Mouse (Mus musculus): ENCODE results near the gene Olfr914. TPM values are rescaled to one million over a fixed set of nuclear protein-coding genes. Genes with fewer than 3 reads are reported as not detected.

Gene Olfr914
- not detected in 3 replicates for total RNA-seq (2017)

DNA sequence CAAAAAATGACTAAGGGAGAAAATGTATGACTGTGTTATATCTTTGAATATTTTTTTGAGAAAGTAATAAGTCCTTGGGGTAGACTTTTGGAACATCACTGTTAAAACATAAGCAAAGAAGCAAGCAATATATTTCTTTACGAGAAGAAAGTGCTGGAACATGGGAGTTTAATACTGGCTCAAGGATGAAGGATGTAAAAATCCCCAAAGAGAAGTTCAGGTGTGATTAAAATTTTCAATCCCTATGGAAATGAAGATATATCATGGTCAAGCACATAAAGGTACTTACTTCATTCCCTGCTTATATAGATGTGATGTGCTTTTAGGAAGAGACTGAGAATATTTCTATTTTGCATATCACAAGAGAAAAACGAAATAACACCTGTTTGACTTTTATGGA is at the start of gene Olfr914:
Olfr914 (plus strand) TSS at position 301 of the 400 bp plus-strand sequence.
- no peak for ATAC-seq (replicated peaks; ENCODE audit: insufficient number of reproducible peaks, low FRiP score, low TSS enrichment, poor library complexity, severe bottlenecking)

DNA sequence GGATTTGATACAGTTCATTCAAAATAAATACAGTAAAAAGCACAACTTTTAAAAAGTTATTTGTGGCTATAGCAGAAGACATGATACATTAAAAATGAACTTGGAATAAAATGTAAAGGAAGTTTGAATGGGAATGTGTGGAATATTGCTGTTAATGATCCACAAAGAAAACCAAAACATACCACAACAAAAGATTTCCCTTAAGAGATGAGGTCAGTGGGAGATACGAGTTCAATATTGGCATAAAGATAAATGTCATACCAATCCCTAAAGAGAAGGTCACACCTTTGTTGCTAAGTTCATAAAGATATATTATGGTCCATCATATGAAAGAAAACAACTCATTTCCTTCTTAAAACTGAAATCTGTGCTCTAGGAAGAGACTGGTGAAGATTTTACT is 25.0 kb upstream of the Olfr914 start, which contains the start of gene Olfr912:
Olfr912 (plus strand) TSS at position 301 of the 400 bp plus-strand sequence.
- ATAC-seq (replicated peaks; ENCODE audit: insufficient number of reproducible peaks, low FRiP score, low TSS enrichment, poor library complexity, severe bottlenecking): no peak

DNA sequence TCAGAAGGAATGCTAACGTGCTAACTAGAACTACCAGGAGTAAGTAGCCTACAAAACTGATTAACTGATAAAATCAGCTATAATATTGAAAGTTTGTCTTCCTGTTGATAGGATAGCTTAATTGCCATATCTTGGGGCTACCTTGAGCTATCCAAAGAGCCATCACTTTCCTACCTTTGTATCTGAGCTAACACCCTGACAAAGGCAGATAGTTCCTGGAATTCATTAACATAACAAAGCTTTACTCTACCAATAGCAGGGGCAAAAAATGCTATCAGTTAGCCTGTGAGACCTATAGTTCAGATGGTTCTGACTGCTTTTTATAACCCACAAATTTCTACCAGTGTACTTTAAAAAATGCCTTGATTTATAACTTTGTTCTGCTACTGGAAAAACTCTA is 13.8 kb upstream of the Olfr914 start:
- no peak for ATAC-seq (replicated peaks; ENCODE audit: insufficient number of reproducible peaks, low FRiP score, low TSS enrichment, poor library complexity, severe bottlenecking)

DNA sequence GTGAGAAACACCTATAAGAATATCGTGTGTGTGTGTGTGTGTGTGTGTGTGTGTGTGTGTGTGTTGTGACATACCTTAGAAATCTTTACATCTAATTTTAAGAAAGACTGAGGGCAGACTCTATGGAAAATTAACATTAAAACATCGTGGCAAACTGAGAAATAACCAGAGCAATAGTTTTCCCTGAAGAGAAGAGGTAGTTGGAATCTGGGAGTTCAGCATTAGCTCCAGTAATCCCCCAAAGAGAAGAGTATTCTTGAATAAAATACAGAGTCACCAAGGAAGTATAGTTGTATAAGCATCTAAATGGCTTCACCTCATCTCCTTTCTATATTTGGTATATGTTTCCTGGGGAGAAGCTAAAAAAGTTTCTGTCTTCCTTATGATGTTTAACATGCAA is 12.4 kb upstream of the Olfr914 start, which contains the start of gene Olfr913:
Olfr913 (plus strand) TSS at position 301 of the 400 bp plus-strand sequence.
- no peak for ATAC-seq (replicated peaks; ENCODE audit: insufficient number of reproducible peaks, low FRiP score, low TSS enrichment, poor library complexity, severe bottlenecking)

DNA sequence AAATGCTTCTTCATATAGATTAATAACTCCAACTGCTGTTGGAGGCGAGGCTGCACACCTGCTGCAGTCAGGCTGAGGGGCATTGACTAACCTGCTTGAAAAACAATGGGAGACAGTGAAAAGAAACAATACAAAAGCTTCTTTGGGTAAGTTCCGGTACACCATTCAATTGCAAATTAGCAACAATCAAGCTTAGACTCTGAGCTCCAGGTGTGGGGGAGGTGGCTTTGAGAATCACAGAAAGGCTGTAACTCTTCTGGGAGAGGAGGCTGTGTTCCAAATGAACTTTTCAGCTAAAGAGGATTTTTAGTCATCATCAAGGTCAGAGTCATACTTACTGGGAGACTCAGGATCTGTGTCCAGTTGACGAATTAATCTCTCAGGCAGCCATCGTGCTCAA is 27.5 kb downstream of the Olfr914 start:
- ATAC-seq (replicated peaks; ENCODE audit: insufficient number of reproducible peaks, low FRiP score, low TSS enrichment, poor library complexity, severe bottlenecking): no peak

DNA sequence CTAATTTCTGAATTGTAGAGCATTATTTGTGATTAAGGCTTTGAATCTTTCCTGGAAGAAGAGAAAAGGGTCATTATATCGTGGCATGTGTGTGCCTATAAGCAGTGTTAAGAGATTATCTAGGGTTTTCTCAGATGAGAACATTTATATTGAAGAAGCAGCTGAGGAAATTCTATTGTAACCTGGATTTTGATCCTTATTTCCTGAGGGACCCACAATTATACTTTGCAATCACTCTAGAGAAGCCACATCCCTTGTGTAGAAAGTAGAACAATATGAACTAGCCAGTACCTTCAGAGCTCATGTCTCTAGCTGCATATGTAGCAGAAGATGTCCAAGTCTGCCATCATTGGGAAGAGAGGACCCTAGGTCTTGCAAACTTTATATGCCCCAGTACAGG is 54.9 kb downstream of the Olfr914 start, which contains the start of gene Olfr916:
Olfr916 (minus strand) TSS at position 101 of the 400 bp plus-strand sequence.
- ATAC-seq (replicated peaks; ENCODE audit: insufficient number of reproducible peaks, low FRiP score, low TSS enrichment, poor library complexity, severe bottlenecking): no peak

Other genes with a start within 250 kb of the Olfr914 start
- gene Olfr250, start 238.2 kb upstream of the Olfr914 start, total RNA-seq (2017): not detected in 3 replicates
- not detected in 3 replicates for gene Olfr251, start 228.0 kb upstream of the Olfr914 start, total RNA-seq (2017)
- gene Olfr147, start 203.4 kb upstream of the Olfr914 start, total RNA-seq (2017): not detected in 3 replicates
- gene Olfr901, start 175.6 kb upstream of the Olfr914 start, total RNA-seq (2017): not detected in 3 replicates
- gene Olfr902, start 157.4 kb upstream of the Olfr914 start, total RNA-seq (2017): not detected in 3 replicates
- not detected in 3 replicates for gene Olfr904, start 142.0 kb upstream of the Olfr914 start, total RNA-seq (2017)
- not detected in 3 replicates for gene Olfr905, start 134.0 kb upstream of the Olfr914 start, total RNA-seq (2017)
- not detected in 3 replicates for gene Olfr906, start 118.0 kb upstream of the Olfr914 start, total RNA-seq (2017)
- gene Olfr907, start 109.3 kb upstream of the Olfr914 start, total RNA-seq (2017): not detected in 3 replicates
- not detected in 3 replicates for gene Olfr911-ps1, start 83.5 kb upstream of the Olfr914 start, total RNA-seq (2017)
- not detected in 3 replicates for gene Olfr910, start 67.3 kb upstream of the Olfr914 start, total RNA-seq (2017)
- gene Olfr912, start 24.9 kb upstream of the Olfr914 start, total RNA-seq (2017): not detected in 3 replicates
- gene Olfr913, start 12.3 kb upstream of the Olfr914 start, total RNA-seq (2017): not detected in 3 replicates
- not detected in 3 replicates for gene Olfr916, start 54.8 kb downstream of the Olfr914 start, total RNA-seq (2017)
- gene Olfr917, start 60.7 kb downstream of the Olfr914 start, total RNA-seq (2017): not detected in 3 replicates
- not detected in 3 replicates for gene Olfr918, start 69.5 kb downstream of the Olfr914 start, total RNA-seq (2017)
- gene Olfr919, start 98.6 kb downstream of the Olfr914 start, total RNA-seq (2017): not detected in 3 replicates
- 29.2 to 35.0 TPM (median 33.1 TPM) in 3 replicates for gene Vwa5a, start 113.2 kb downstream of the Olfr914 start, total RNA-seq (2017)
- 0.19 to 1.4 TPM (median 0.53 TPM) in 3 replicates for gene Olfr920, start 147.2 kb downstream of the Olfr914 start, total RNA-seq (2017)
- gene Olfr921, start 168.0 kb downstream of the Olfr914 start, total RNA-seq (2017): not detected in 3 replicates
- gene Olfr922, start 209.5 kb downstream of the Olfr914 start, total RNA-seq (2017): not detected in 3 replicates
- not detected in 3 replicates for gene Olfr923, start 221.4 kb downstream of the Olfr914 start, total RNA-seq (2017)
- gene Olfr924, start 239.3 kb downstream of the Olfr914 start, total RNA-seq (2017): not detected in 3 replicates
- gene Olfr26, start 250.0 kb downstream of the Olfr914 start, total RNA-seq (2017): not detected in 3 replicates